Comparison of ENCODE assay signal across 10 mouse cellular contexts in genomic region chr1:139000675-139001379, GRCm38 (mm10). TPM values are rescaled to one million over a fixed set of nuclear protein-coding genes. Genes with fewer than 3 reads are reported as not detected.
DNase-seq lines count a peak whose midpoint lies in the region; ATAC-seq and TF ChIP-seq lines count a peak whose summit lies in the region.
"Had no signal": no experiment of that assay in that cellular context is flagged by ENCODE, and none has a peak within 500 bp of the region (broad histone marks: within the 10 kb centered on the region; RNA-seq: fewer than 3 reads in every experiment).

No protein-coding gene starts in this region.

- H3K27ac ChIP-seq in embryonic facial prominence, embryonic 14.5 days (replicated peaks; ENCODE audit: low read depth, low read length), result no peak overlapping the region
- peak overlapping the region; percentile 52 for H3K27ac ChIP-seq in hindbrain, embryonic 15.5 days (replicated peaks)
- H3K27ac ChIP-seq in neural tube, embryonic 12.5 days, result no peak overlapping the region
- H3K27ac ChIP-seq: kidney, postnatal 0 days had no signal

- H3K4me3 ChIP-seq in embryonic facial prominence, embryonic 14.5 days (ENCODE audit: low read depth, low read length), result no peak overlapping the region
- no peak overlapping the region for H3K4me3 ChIP-seq in hindbrain, embryonic 15.5 days
- no peak overlapping the region for H3K4me3 ChIP-seq in neural tube, embryonic 12.5 days

- no peaks in the 10 kb centered on the region for H3K9me3 ChIP-seq in embryonic facial prominence, embryonic 14.5 days (ENCODE audit: control insufficient read depth, low read length)
- H3K9me3 ChIP-seq in hindbrain, embryonic 15.5 days, result no peaks in the 10 kb centered on the region
- H3K9me3 ChIP-seq in neural tube, embryonic 12.5 days, result no peaks in the 10 kb centered on the region

- no peak for TF ChIP-seq CTCF in brain, embryonic 14.5 days (IDR thresholded peaks at IDR 0.05; ENCODE audit: borderline replicate concordance, extremely low read depth, insufficient read depth, insufficient read length)

- ATAC-seq in embryonic facial prominence, embryonic 14.5 days (ENCODE audit: low read depth), result peak; percentile 81; the same call in 1 of the 2 replicates
- peak; percentile 51; the same call in 1 of the 2 replicates for ATAC-seq in hindbrain, embryonic 15.5 days (ENCODE audit: low FRiP score, low read depth)
- no peak for ATAC-seq in neural tube, embryonic 12.5 days (ENCODE audit: low FRiP score, low read depth)
- ATAC-seq: lung, postnatal 0 days had no signal

- no peak for TF ChIP-seq POLR2A in brain, embryonic 14.5 days (IDR thresholded peaks at IDR 0.05; ENCODE audit: borderline replicate concordance, extremely low read depth, insufficient read depth, insufficient read length, poor library complexity, severe bottlenecking)

- 43% methylated on average over 9 of the region's 9 CpGs for whole genome bisulfite sequencing in embryonic facial prominence, embryonic 14.5 days
- 18% methylated on average over 9 of the region's 9 CpGs for WGBS in hindbrain, embryonic 15.5 days
- 27% methylated on average over 9 of the region's 9 CpGs for WGBS in neural tube, embryonic 12.5 days

- no peaks in the 10 kb centered on the region for H3K27me3 ChIP-seq in embryonic facial prominence, embryonic 14.5 days (replicated peaks; ENCODE audit: control insufficient read depth, insufficient read depth, low read length)
- H3K27me3 ChIP-seq in hindbrain, embryonic 15.5 days, result no peaks in the 10 kb centered on the region
- H3K27me3 ChIP-seq in neural tube, embryonic 12.5 days (replicated peaks), result no peaks in the 10 kb centered on the region

- peak; percentile 85 for DNase-seq in brain, embryonic 14.5 days (ENCODE audit: low read depth)
- DNase-seq in embryonic facial prominence, embryonic 14.5 days (ENCODE audit: low spot score), result peak; percentile 48
- DNase-seq in urinary bladder, postnatal 36 days (ENCODE audit: low spot score in 2 of 2), result no peak
- no peak for DNase-seq in thymus, adult 18-20 months
- DNase-seq in left cerebral cortex, postnatal 25 days (ENCODE audit: low spot score in 2 of 2), result no peak
- DNase-seq: adrenal gland, postnatal 25 days had no signal

- intact Hi-C loops in left cerebral cortex, postnatal 25 days (cut with DNase I), result no loop called here

- H3K4me2 ChIP-seq in embryonic facial prominence, embryonic 14.5 days (ENCODE audit: low read depth, low read length), result no peak overlapping the region; the same call in 1 of the 2 replicates
- peak overlapping the region; percentile 18; the same call in 1 of the 2 replicates for H3K4me2 ChIP-seq in hindbrain, embryonic 15.5 days
- H3K4me2 ChIP-seq in neural tube, embryonic 12.5 days (replicated peaks), result peak overlapping the region; percentile 33

- H3K36me3 ChIP-seq in embryonic facial prominence, embryonic 14.5 days (ENCODE audit: control insufficient read depth, insufficient read depth, low read length), result no peaks in the 10 kb centered on the region
- no peaks in the 10 kb centered on the region for H3K36me3 ChIP-seq in hindbrain, embryonic 15.5 days
- H3K36me3 ChIP-seq in neural tube, embryonic 12.5 days, result no peaks in the 10 kb centered on the region

- no peaks in the 10 kb centered on the region for H3K4me1 ChIP-seq in embryonic facial prominence, embryonic 14.5 days (ENCODE audit: control insufficient read depth, insufficient read depth, low read length)
- peaks cover 11% of the 10 kb centered on the region for H3K4me1 ChIP-seq in hindbrain, embryonic 15.5 days (replicated peaks)
- H3K4me1 ChIP-seq in neural tube, embryonic 12.5 days, result peaks cover 8% of the 10 kb centered on the region

- H3K9ac ChIP-seq in embryonic facial prominence, embryonic 14.5 days (ENCODE audit: low read depth, low read length), result no peak overlapping the region
- H3K9ac ChIP-seq in hindbrain, embryonic 15.5 days, result no peak overlapping the region
- peak overlapping the region; percentile 29; the same call in 1 of the 2 replicates for H3K9ac ChIP-seq in neural tube, embryonic 12.5 days

RNA-seq across cellular contexts. Expression of gene Dennd1b, which starts 37.6 kb away (rescaled TPM):
- 4.8 and 7.2 TPM in 2 replicates for polyA plus RNA-seq in brain, embryonic 14.5 days (2012; rRNA removed)
- polyA plus RNA-seq in embryonic facial prominence, embryonic 14.5 days (2014; fragmentation: Nextera tagmentation; extraction: Ambion mirVana), result 8.6 and 10.4 TPM in 2 replicates
- 7.9 and 12.1 TPM in 2 replicates for polyA plus RNA-seq in hindbrain, embryonic 15.5 days (2015; fragmentation: Nextera tagmentation; extraction: Ambion mirVana)
- polyA plus RNA-seq in neural tube, embryonic 12.5 days (2016; fragmentation: Nextera tagmentation; extraction: Ambion mirVana), result 11.1 and 12.7 TPM in 2 replicates
- total RNA-seq in left cerebral cortex, postnatal 25 days (2021), result 10 to 100 TPM; 28.5 to 30.5 TPM

Comparison
In these comparisons a context has a peak if more than half of its experiments do, and no peak if none do; other contexts are left out.
1. DNase-seq: peak in brain, embryonic 14.5 days (single experiment) and embryonic facial prominence, embryonic 14.5 days (single experiment); none in urinary bladder, postnatal 36 days (0 of 2), thymus, adult 18-20 months (0 of 2) and left cerebral cortex, postnatal 25 days (0 of 2).